Mouse (Mus musculus) E14TG2a.4 (cell line): ENCODE results near the gene Ctnna3.

Experiments
- CTCF ChIP-seq: conservative IDR thresholded peaks from 2 replicates; pipeline ENCODE4 v1.5.1; 2014; ENCODE audit warnings: low read length
- POU5F1 ChIP-seq: IDR thresholded peaks from 2 replicates; pipeline ENCODE4 v1.6.1; 2014; ENCODE audit warnings: low read length, borderline replicate concordance

GRCm38 (mm10) chr10:63601206-63601605 lies 171.3 kb downstream of the Ctnna3 start:
- TF ChIP-seq CTCF (no peak), POU5F1 (no peak)
